8 mouse cellular contexts compared by ENCODE assay signal in the genomic region with DNA sequence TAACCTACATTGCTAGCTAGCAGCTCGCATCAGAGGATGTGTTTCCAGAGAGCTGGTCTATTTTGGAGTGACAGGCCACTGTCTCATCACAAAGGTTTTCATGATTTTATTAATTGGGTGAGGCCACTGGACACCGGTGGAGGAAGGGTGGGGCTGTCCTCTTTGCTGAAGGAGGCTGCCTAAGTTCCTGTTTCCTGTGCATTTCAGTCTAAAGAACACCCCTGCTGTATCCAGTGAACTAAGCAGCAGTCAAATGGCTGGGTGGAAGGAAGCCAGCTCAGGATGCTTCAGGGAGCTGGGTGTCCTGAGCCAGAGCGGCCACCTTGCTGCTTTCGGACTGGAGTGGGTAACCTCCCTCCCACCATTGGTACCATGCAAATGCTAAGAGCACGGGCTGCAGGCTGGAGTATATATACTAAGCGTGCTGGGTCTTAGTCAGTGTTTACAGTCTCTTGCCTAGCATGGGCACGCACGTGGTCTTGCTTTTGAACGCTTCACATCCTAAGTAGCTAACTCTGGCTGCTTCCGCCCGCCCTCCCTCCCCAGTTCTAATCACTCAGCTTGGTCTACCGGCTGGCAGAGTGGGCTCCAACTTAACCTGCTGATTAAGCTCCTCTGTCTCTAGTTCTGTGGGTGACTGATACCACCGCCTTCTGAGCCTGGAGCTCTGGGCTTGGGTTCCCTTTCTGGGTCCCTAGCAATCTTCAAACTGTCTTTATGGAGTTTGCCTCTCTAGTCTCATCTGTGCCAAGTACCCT. TPM values are rescaled to one million over a fixed set of nuclear protein-coding genes. Genes with fewer than 3 reads are reported as not detected.
DNase-seq lines count a peak whose midpoint lies in the region; ATAC-seq and TF ChIP-seq lines count a peak whose summit lies in the region.

No protein-coding gene starts in this region.

- H3K27me3 ChIP-seq in forebrain, embryonic 13.5 days: peaks cover 16% of the 10 kb centered on the region
- no peaks in the 10 kb centered on the region for H3K27me3 ChIP-seq in forebrain, embryonic 15.5 days
- H3K27me3 ChIP-seq in hindbrain, embryonic 13.5 days: 0 out of 2 replicates have a peak, but pooled peaks cover 7% of the 10 kb centered on the region
- H3K27me3 ChIP-seq in liver, embryonic 15.5 days: peaks cover 58% of the 10 kb centered on the region

- no peak overlapping the region for H3K4me3 ChIP-seq in forebrain, embryonic 13.5 days
- no peak overlapping the region for H3K4me3 ChIP-seq in forebrain, embryonic 15.5 days
- peak overlapping the region; percentile 97 for H3K4me3 ChIP-seq in bone marrow macrophage, adult 2 months (ENCODE audit: insufficient read depth, low read length)
- H3K4me3 ChIP-seq in hindbrain, embryonic 13.5 days: no peak overlapping the region
- no peak overlapping the region; the same call in 1 of the 2 replicates for H3K4me3 ChIP-seq in liver, embryonic 15.5 days (replicated peaks)

- 0 out of 2 replicates have a peak overlapping the region, but pooled peaks have one; percentile 17 for H3K4me2 ChIP-seq in forebrain, embryonic 13.5 days
- no peak overlapping the region for H3K4me2 ChIP-seq in forebrain, embryonic 15.5 days (replicated peaks)
- no peak overlapping the region for H3K4me2 ChIP-seq in hindbrain, embryonic 13.5 days
- peak overlapping the region; percentile 46 for H3K4me2 ChIP-seq in liver, embryonic 15.5 days

- peaks cover 10% of the 10 kb centered on the region; the same call in 1 of the 2 replicates for H3K36me3 ChIP-seq in forebrain, embryonic 13.5 days (ENCODE audit: poor library complexity, severe bottlenecking)
- H3K36me3 ChIP-seq in forebrain, embryonic 15.5 days: peaks cover 7% of the 10 kb centered on the region
- peaks cover 14% of the 10 kb centered on the region for H3K36me3 ChIP-seq in hindbrain, embryonic 13.5 days
- no peaks in the 10 kb centered on the region for H3K36me3 ChIP-seq in liver, embryonic 15.5 days (replicated peaks)

- no peak for ATAC-seq in forebrain, embryonic 13.5 days
- ATAC-seq in forebrain, embryonic 15.5 days (replicated peaks): no peak
- ATAC-seq in hindbrain, embryonic 13.5 days (ENCODE audit: low FRiP score): no peak
- ATAC-seq in liver, embryonic 15.5 days (ENCODE audit: insufficient read depth): peak; percentile 46
- peak; percentile 39; the same call in 1 of the 2 replicates for ATAC-seq in neutrophil, adult 5-6 weeks (ENCODE audit: extremely low read depth, insufficient number of reproducible peaks, low FRiP score, poor library complexity, severe bottlenecking)

- DNase-seq in left cerebral cortex, adult 8-10 months (ENCODE audit: low spot score in 2 of 2): no peak
- no peak for DNase-seq in left cerebral cortex, postnatal 14 days (ENCODE audit: low spot score in 2 of 2)

- intact Hi-C loops in left cerebral cortex, postnatal 14 days (cut with DNase I): no loop called here

- peaks cover 45% of the 10 kb centered on the region for H3K4me1 ChIP-seq in forebrain, embryonic 13.5 days
- peaks cover 44% of the 10 kb centered on the region for H3K4me1 ChIP-seq in forebrain, embryonic 15.5 days
- peaks cover 24% of the 10 kb centered on the region for H3K4me1 ChIP-seq in bone marrow macrophage, adult 2 months (ENCODE audit: control insufficient read depth, insufficient read depth, low read length)
- H3K4me1 ChIP-seq in hindbrain, embryonic 13.5 days (replicated peaks): peaks cover 38% of the 10 kb centered on the region
- H3K4me1 ChIP-seq in liver, embryonic 15.5 days (replicated peaks): peaks cover 53% of the 10 kb centered on the region

- 61% methylated on average over 13 of the region's 13 CpGs for WGBS in forebrain, embryonic 13.5 days
- 59% methylated on average over 13 of the region's 13 CpGs for WGBS in forebrain, embryonic 15.5 days
- WGBS in hindbrain, embryonic 13.5 days: 66% methylated on average over 13 of the region's 13 CpGs
- 9% methylated on average over 13 of the region's 13 CpGs for WGBS in liver, embryonic 15.5 days (ENCODE audit: insufficient replicate concordance)

- H3K9me3 ChIP-seq in forebrain, embryonic 13.5 days (replicated peaks): no peaks in the 10 kb centered on the region
- no peaks in the 10 kb centered on the region for H3K9me3 ChIP-seq in forebrain, embryonic 15.5 days
- H3K9me3 ChIP-seq in hindbrain, embryonic 13.5 days: no peaks in the 10 kb centered on the region
- no peaks in the 10 kb centered on the region for H3K9me3 ChIP-seq in liver, embryonic 15.5 days (replicated peaks)

- no peak for TF ChIP-seq CTCF in bone marrow macrophage, adult 2 months (IDR thresholded peaks at IDR 0.05; ENCODE audit: low read depth, low read length)

- 0 out of 2 replicates have a peak overlapping the region, but pooled peaks have one; percentile 14 for H3K27ac ChIP-seq in forebrain, embryonic 13.5 days
- H3K27ac ChIP-seq in forebrain, embryonic 15.5 days (replicated peaks): no peak overlapping the region
- H3K27ac ChIP-seq in bone marrow macrophage, adult 2 months (ENCODE audit: insufficient read depth, low read depth, low read length): peak overlapping the region; percentile 94
- H3K27ac ChIP-seq in hindbrain, embryonic 13.5 days: 0 out of 2 replicates have a peak overlapping the region, but pooled peaks have one; percentile 8
- peak overlapping the region; percentile 57; the same call in 1 of the 2 replicates for H3K27ac ChIP-seq in liver, embryonic 15.5 days (replicated peaks)

- H3K9ac ChIP-seq in forebrain, embryonic 13.5 days: no peak overlapping the region; the same call in 1 of the 2 replicates
- no peak overlapping the region for H3K9ac ChIP-seq in forebrain, embryonic 15.5 days (replicated peaks)
- peak overlapping the region; percentile 35 for H3K9ac ChIP-seq in hindbrain, embryonic 13.5 days
- no peak overlapping the region for H3K9ac ChIP-seq in liver, embryonic 15.5 days

- TF ChIP-seq POLR2A in bone marrow macrophage, adult 2 months (IDR thresholded peaks at IDR 0.05; ENCODE audit: borderline replicate concordance, low read depth, low read length): no peak

RNA-seq across cellular contexts. Expression of gene Abcg1, which starts 3.3 kb away (rescaled TPM):
- 18.2 and 18.7 TPM in 2 replicates for polyA plus RNA-seq in forebrain, embryonic 13.5 days (2015; fragmentation: Nextera tagmentation; extraction: Ambion mirVana)
- 20.2 and 20.8 TPM in 2 replicates for polyA plus RNA-seq in forebrain, embryonic 15.5 days (2015; fragmentation: Nextera tagmentation; extraction: Ambion mirVana)
- polyA plus RNA-seq in bone marrow macrophage, adult 2 months (2012; ENCODE audit: insufficient read depth, insufficient read length, missing spikeins): 56.3 and 61.5 TPM in 2 replicates
- polyA plus RNA-seq in hindbrain, embryonic 13.5 days (2015; fragmentation: Nextera tagmentation; extraction: Ambion mirVana): 19.3 and 21.5 TPM in 2 replicates
- 9.3 and 10.2 TPM in 2 replicates for polyA plus RNA-seq in liver, embryonic 15.5 days (2015; fragmentation: Nextera tagmentation; extraction: Ambion mirVana)
- total RNA-seq in neutrophil, adult 5-6 weeks (2017): 80.2 and 90.7 TPM in 2 replicates
- 10 to 100 TPM; 83.1 to 94.3 (median 83.4) TPM for total RNA-seq in left cerebral cortex, adult 8-10 months (2022)
- 10 to 100 TPM; 41.6 to 52.7 TPM for total RNA-seq in left cerebral cortex, postnatal 14 days (2021)

Comparison
In these comparisons a context has a peak if more than half of its experiments do, and no peak if none do; other contexts are left out.
1. H3K4me2 ChIP-seq: peak in forebrain, embryonic 13.5 days (single experiment) and liver, embryonic 15.5 days (single experiment); none in forebrain, embryonic 15.5 days (single experiment) and hindbrain, embryonic 13.5 days (single experiment).
2. ATAC-seq: peak in liver, embryonic 15.5 days (single experiment) and neutrophil, adult 5-6 weeks (single experiment); none in forebrain, embryonic 13.5 days (single experiment), forebrain, embryonic 15.5 days (single experiment) and hindbrain, embryonic 13.5 days (single experiment).